ENCODE assay signal across 8 mouse cellular contexts in genomic region chr3:88023192-88024074, GRCm38 (mm10). TPM values are rescaled to one million over a fixed set of nuclear protein-coding genes. Genes with fewer than 3 reads are reported as not detected.
DNase-seq lines count a peak whose midpoint lies in the region; ATAC-seq and TF ChIP-seq lines count a peak whose summit lies in the region.
"Had no signal": no experiment of that assay in that cellular context is flagged by ENCODE, and none has a peak within 500 bp of the region (broad histone marks: within the 10 kb centered on the region; RNA-seq: fewer than 3 reads in every experiment).

No protein-coding gene starts in this region.

- under 1% methylated on average over 78 of the region's 81 CpGs for WGBS in lung, embryonic 14.5 days
- WGBS in liver, embryonic 15.5 days (ENCODE audit: insufficient replicate concordance): 1% methylated on average over 81 of the region's 81 CpGs
- WGBS in stomach, embryonic 15.5 days: under 1% methylated on average over 71 of the region's 81 CpGs

- DNase-seq in lung, embryonic 14.5 days: peak; percentile 34
- DNase-seq in lung, adult 18-20 months: no peak
- peak; percentile 56 for DNase-seq in embryo, embryonic 11 days
- DNase-seq in gastrocnemius, adult 8-10 months (ENCODE audit: low spot score in 2 of 2): no peak

- peak overlapping the region; percentile 51 for H3K4me3 ChIP-seq in lung, embryonic 14.5 days (ENCODE audit: low read depth, low read length)
- peak overlapping the region; percentile 56 for H3K4me3 ChIP-seq in liver, embryonic 15.5 days (replicated peaks)
- H3K4me3 ChIP-seq in stomach, embryonic 15.5 days (replicated peaks): peak overlapping the region; percentile 54

- no peaks in the 10 kb centered on the region for H3K36me3 ChIP-seq in lung, embryonic 14.5 days (ENCODE audit: insufficient read depth)
- no peaks in the 10 kb centered on the region for H3K36me3 ChIP-seq in liver, embryonic 15.5 days (replicated peaks)
- no peaks in the 10 kb centered on the region for H3K36me3 ChIP-seq in stomach, embryonic 15.5 days

- H3K4me1 ChIP-seq in lung, embryonic 14.5 days (ENCODE audit: insufficient read depth): no peaks in the 10 kb centered on the region; the same call in 1 of the 2 replicates
- H3K4me1 ChIP-seq in liver, embryonic 15.5 days (replicated peaks): peaks cover 17% of the 10 kb centered on the region
- peaks cover 16% of the 10 kb centered on the region for H3K4me1 ChIP-seq in stomach, embryonic 15.5 days

- peaks cover 4% of the 10 kb centered on the region; the same call in 1 of the 2 replicates for H3K9me3 ChIP-seq in lung, embryonic 14.5 days (ENCODE audit: low read depth, low read length)
- H3K9me3 ChIP-seq in liver, embryonic 15.5 days (replicated peaks): 0 out of 2 replicates have a peak, but pooled peaks cover 4% of the 10 kb centered on the region
- no peaks in the 10 kb centered on the region for H3K9me3 ChIP-seq in stomach, embryonic 15.5 days

- peak overlapping the region; percentile 96 for H3K4me2 ChIP-seq in lung, embryonic 14.5 days
- peak overlapping the region; percentile 80 for H3K4me2 ChIP-seq in liver, embryonic 15.5 days
- peak overlapping the region; percentile 100 for H3K4me2 ChIP-seq in stomach, embryonic 15.5 days

- H3K27ac ChIP-seq in lung, embryonic 14.5 days (ENCODE audit: low read depth): no peak overlapping the region
- no peak overlapping the region for H3K27ac ChIP-seq in liver, embryonic 15.5 days (replicated peaks)
- H3K27ac ChIP-seq in stomach, embryonic 15.5 days: no peak overlapping the region

- H3K9ac ChIP-seq in lung, embryonic 14.5 days: peak overlapping the region; percentile 16; the same call in 1 of the 2 replicates
- H3K9ac ChIP-seq in liver, embryonic 15.5 days: no peak overlapping the region
- peak overlapping the region; percentile 32; the same call in 1 of the 2 replicates for H3K9ac ChIP-seq in stomach, embryonic 15.5 days

- ATAC-seq in lung, embryonic 14.5 days (ENCODE audit: insufficient read depth): peak; percentile 77
- ATAC-seq in granulocyte monocyte progenitor cell, adult 5-6 weeks (replicated peaks; ENCODE audit: poor library complexity, severe bottlenecking): peak; percentile 51
- ATAC-seq in liver, embryonic 15.5 days (ENCODE audit: insufficient read depth): peak; percentile 48; the same call in 1 of the 2 replicates
- ATAC-seq in stomach, embryonic 15.5 days (ENCODE audit: insufficient read depth, low FRiP score, low read depth): peak; percentile 75

- no peak for TF ChIP-seq CTCF in lung, embryonic 14.5 days (IDR thresholded peaks at IDR 0.05; ENCODE audit: low read depth)

- peaks cover 62% of the 10 kb centered on the region for H3K27me3 ChIP-seq in lung, embryonic 14.5 days (ENCODE audit: insufficient read depth, low read length)
- H3K27me3 ChIP-seq in liver, embryonic 15.5 days: peaks cover 83% of the 10 kb centered on the region
- H3K27me3 ChIP-seq in stomach, embryonic 15.5 days (replicated peaks): peaks cover 59% of the 10 kb centered on the region

RNA-seq across cellular contexts. Expression of gene Hapln2, which starts 4.0 kb away (rescaled TPM):
- polyA plus RNA-seq in lung, embryonic 14.5 days (2014; fragmentation: Nextera tagmentation; extraction: Ambion mirVana): not detected in 2 replicates
- total RNA-seq in granulocyte monocyte progenitor cell, adult 5-6 weeks (2014; fragmentation: Nextera tagmentation): not detected in 2 replicates
- not detected in 2 replicates for total RNA-seq in granulocyte monocyte progenitor cell, adult 5-6 weeks (2017)
- not detected in 2 replicates for polyA plus RNA-seq in liver, embryonic 15.5 days (2015; fragmentation: Nextera tagmentation; extraction: Ambion mirVana)
- polyA plus RNA-seq in stomach, embryonic 15.5 days (2015; fragmentation: Nextera tagmentation; extraction: Ambion mirVana): 0.18 TPM in 1 of 2 replicates, not detected in the other
- under 1 TPM in 1 of 4 experiments, not detected in 3; 0.11 TPM for total RNA-seq in gastrocnemius, adult 8-10 months (2022)
- total RNA-seq: neutrophil, adult 5-6 weeks had no signal

RNA-seq across cellular contexts. Expression of gene Gpatch4, which starts 19.5 kb away (rescaled TPM):
- 35.8 and 40.6 TPM in 2 replicates for polyA plus RNA-seq in lung, embryonic 14.5 days (2014; fragmentation: Nextera tagmentation; extraction: Ambion mirVana)
- total RNA-seq in granulocyte monocyte progenitor cell, adult 5-6 weeks (2014; fragmentation: Nextera tagmentation): 45.8 and 50.5 TPM in 2 replicates
- 39.6 and 40.8 TPM in 2 replicates for total RNA-seq in granulocyte monocyte progenitor cell, adult 5-6 weeks (2017)
- 14.3 and 18.1 TPM in 2 replicates for polyA plus RNA-seq in liver, embryonic 15.5 days (2015; fragmentation: Nextera tagmentation; extraction: Ambion mirVana)
- polyA plus RNA-seq in stomach, embryonic 15.5 days (2015; fragmentation: Nextera tagmentation; extraction: Ambion mirVana): 33.7 and 35.0 TPM in 2 replicates
- total RNA-seq in gastrocnemius, adult 8-10 months (2022): 10 to 100 TPM; 24.2 to 30.2 (median 25.5) TPM

RNA-seq across cellular contexts. Expression of gene Bcan, which starts 23.4 kb away (rescaled TPM):
- polyA plus RNA-seq in lung, embryonic 14.5 days (2014; fragmentation: Nextera tagmentation; extraction: Ambion mirVana): not detected in 2 replicates
- not detected in 2 replicates for total RNA-seq in granulocyte monocyte progenitor cell, adult 5-6 weeks (2014; fragmentation: Nextera tagmentation)
- total RNA-seq in granulocyte monocyte progenitor cell, adult 5-6 weeks (2017): not detected in 2 replicates
- polyA plus RNA-seq in liver, embryonic 15.5 days (2015; fragmentation: Nextera tagmentation; extraction: Ambion mirVana): 0.10 TPM in 1 of 2 replicates, not detected in the other
- 0.17 and 0.23 TPM in 2 replicates for polyA plus RNA-seq in stomach, embryonic 15.5 days (2015; fragmentation: Nextera tagmentation; extraction: Ambion mirVana)
- total RNA-seq in gastrocnemius, adult 8-10 months (2022): under 1 TPM in 1 of 4 experiments, not detected in 3; 0.15 TPM
- total RNA-seq: neutrophil, adult 5-6 weeks had no signal

RNA-seq across cellular contexts. Expression of gene Naxe, which starts 34.9 kb away (rescaled TPM):
- 183 and 192 TPM in 2 replicates for polyA plus RNA-seq in lung, embryonic 14.5 days (2014; fragmentation: Nextera tagmentation; extraction: Ambion mirVana)
- total RNA-seq in granulocyte monocyte progenitor cell, adult 5-6 weeks (2014; fragmentation: Nextera tagmentation): 73.8 and 84.3 TPM in 2 replicates
- total RNA-seq in granulocyte monocyte progenitor cell, adult 5-6 weeks (2017): 34.3 and 36.1 TPM in 2 replicates
- polyA plus RNA-seq in liver, embryonic 15.5 days (2015; fragmentation: Nextera tagmentation; extraction: Ambion mirVana): 75.0 and 81.5 TPM in 2 replicates
- polyA plus RNA-seq in stomach, embryonic 15.5 days (2015; fragmentation: Nextera tagmentation; extraction: Ambion mirVana): 156 and 163 TPM in 2 replicates
- total RNA-seq in gastrocnemius, adult 8-10 months (2022): 10 to 100 TPM; 49.1 to 56.1 (median 50.4) TPM

RNA-seq across cellular contexts. Expression of gene Nes, which starts 52.6 kb away (rescaled TPM):
- polyA plus RNA-seq in lung, embryonic 14.5 days (2014; fragmentation: Nextera tagmentation; extraction: Ambion mirVana): 24.6 and 27.1 TPM in 2 replicates
- not detected in 2 replicates for total RNA-seq in granulocyte monocyte progenitor cell, adult 5-6 weeks (2014; fragmentation: Nextera tagmentation)
- total RNA-seq in granulocyte monocyte progenitor cell, adult 5-6 weeks (2017): 0.05 TPM in 1 of 2 replicates, not detected in the other
- polyA plus RNA-seq in liver, embryonic 15.5 days (2015; fragmentation: Nextera tagmentation; extraction: Ambion mirVana): 2.2 and 2.3 TPM in 2 replicates
- 18.6 and 19.1 TPM in 2 replicates for polyA plus RNA-seq in stomach, embryonic 15.5 days (2015; fragmentation: Nextera tagmentation; extraction: Ambion mirVana)
- 10 to 100 TPM in 2 of 4 experiments, 1 to 10 TPM in 2; 8.7 to 18.0 (median 12.0) TPM for total RNA-seq in gastrocnemius, adult 8-10 months (2022)

Comparison
In these comparisons a context has a peak if more than half of its experiments do, and no peak if none do; other contexts are left out.
1. DNase-seq: peak in lung, embryonic 14.5 days (single experiment) and embryo, embryonic 11 days (single experiment); none in lung, adult 18-20 months (0 of 2) and gastrocnemius, adult 8-10 months (0 of 2).
2. Peak in every context shown above with its lines, with median percentiles within 50 percentile points of each other: ATAC-seq, H3K4me2 ChIP-seq and H3K4me3 ChIP-seq.